Mouse (Mus musculus) left cerebral cortex, postnatal 10 days (tissue): ENCODE measurements around the gene Tulp3. TPM values are rescaled to one million over a fixed set of nuclear protein-coding genes. Genes with fewer than 3 reads are reported as not detected.
"Not testable (repeated sequence)": the region's sequence is repeated elsewhere in the genome, so short reads cannot be mapped to it uniquely, and the experiment has no call there.

Source experiments
- DNase-seq, 2 experiments: peaks; one replicate each; pipeline ENCODE4 v3.0.0; 2021 to 2022; ENCODE audit warnings: low spot score in 2 of 2, mixed read lengths in 1 of 2; ENCODE audit errors: extremely low spot score in 1 of 2
- intact Hi-C: fragments of 180-260 bp; cut with DNase I; formaldehyde crosslinking; loops from one replicate; pipeline ENCODE4 v1.15.1; 2025
- total RNA-seq, 2 experiments: library from RNA; stranded (reverse); gene quantifications; 2 replicates each; pipeline ENCODE4 v1.2.3; 2021

The Tulp3 gene
- total RNA-seq, 2 experiments from 2014 or later, result 16.9 to 17.6 TPM

- DNase-seq, result peak; percentile 64 to 91
- intact Hi-C loops, result no loop called here
Observed at GRCm38 (mm10) chr6:128362381-128363006, 6.8 kb upstream of the Tulp3 start, which contains the start of the genes Rhno1 and Foxm1. Rhno1 (minus strand) TSS chr6:128362911. Foxm1 (plus strand) TSS chr6:128362967.

GRCm38 (mm10) chr6:128361901-128362300 is 6.2 kb upstream of the Tulp3 start:
- intact Hi-C loops, result no loop called here
- no peak for DNase-seq

DNA sequence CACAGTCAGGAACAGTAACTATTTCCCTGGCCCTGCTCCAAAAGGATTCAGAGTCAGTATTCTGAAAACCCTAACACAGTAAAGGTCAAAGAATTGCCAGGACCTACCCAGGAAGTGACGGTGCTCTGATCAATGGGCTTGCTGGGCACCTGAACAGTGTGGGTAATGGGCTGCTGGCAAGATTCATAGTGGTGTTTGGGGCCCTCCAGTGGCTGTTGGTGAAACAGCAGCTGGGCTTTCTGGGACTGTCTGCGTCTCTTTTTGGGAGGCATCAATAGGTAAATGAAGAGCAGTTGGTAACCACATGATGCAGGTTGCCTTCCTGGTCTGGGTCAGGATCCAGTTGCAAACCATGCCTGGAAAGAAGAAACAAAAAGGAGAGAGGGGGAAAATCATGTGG is 3.3 kb upstream of the Tulp3 start:
- intact Hi-C loops, result loop anchor here (5.0 kb wide), 1 partner anchor 42 kb away; no protein-coding TSS in a partner anchor
- peak; percentile 60 to 61 for DNase-seq

DNA sequence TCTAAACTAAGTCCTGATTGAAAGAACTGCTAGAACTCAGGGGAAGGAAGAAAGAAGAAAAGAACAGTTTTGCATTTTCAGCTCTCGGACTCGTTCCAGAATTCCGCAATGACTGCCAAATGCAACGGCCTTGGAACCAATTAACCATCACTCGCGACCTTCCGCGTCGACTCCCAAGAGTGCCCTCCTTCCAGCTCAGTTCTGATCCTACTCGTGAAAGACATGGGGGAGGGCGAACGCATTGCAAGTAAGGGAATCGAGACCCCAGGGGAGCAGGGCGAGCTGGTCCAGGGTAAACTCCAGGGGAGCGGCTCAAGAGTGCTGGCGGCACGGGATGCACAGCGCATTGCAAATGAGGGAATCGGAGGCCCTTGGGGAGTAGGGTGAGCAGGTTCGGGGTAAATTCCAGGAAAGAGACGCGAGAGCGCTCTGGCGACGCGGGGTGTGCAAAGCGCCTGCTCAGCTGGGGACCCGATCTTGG is 410 bp downstream of the Tulp3 start:
- DNase-seq, result peak in 1 of 2 experiments; percentile 55
- intact Hi-C loops, result loop anchor here (5.0 kb wide), 1 partner anchor 38 kb away; no protein-coding TSS in a partner anchor

DNA sequence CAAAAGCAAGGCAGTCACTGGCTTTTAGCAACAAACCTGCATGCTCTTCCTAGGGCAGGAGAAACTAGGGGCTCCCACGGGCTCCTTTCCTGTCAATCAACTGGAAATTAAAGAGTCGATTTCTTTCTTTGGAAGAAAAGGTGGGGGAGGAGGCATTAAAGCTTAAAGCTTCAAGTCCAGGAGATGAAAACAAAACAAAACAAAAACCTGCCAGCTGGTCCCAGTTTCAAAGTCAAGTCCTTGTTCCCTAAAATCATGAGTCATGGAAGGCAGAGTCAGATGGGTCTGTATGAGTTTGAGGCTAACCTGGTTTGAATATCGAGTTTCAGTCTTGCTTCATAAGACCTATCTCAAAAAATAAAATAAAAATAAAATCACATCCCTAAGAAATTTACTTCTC is 1.5 kb downstream of the Tulp3 start:
- intact Hi-C loops, result no loop called here
- DNase-seq, result no peak

- DNase-seq, result peak; percentile 53 to 59
- intact Hi-C loops, result no loop called here
Observed at GRCm38 (mm10) chr6:128349711-128350110, 5.9 kb downstream of the Tulp3 start.

- intact Hi-C loops, result no loop called here
- DNase-seq, result no peak
Observed at GRCm38 (mm10) chr6:128346782-128347181, 8.9 kb downstream of the Tulp3 start.

DNA sequence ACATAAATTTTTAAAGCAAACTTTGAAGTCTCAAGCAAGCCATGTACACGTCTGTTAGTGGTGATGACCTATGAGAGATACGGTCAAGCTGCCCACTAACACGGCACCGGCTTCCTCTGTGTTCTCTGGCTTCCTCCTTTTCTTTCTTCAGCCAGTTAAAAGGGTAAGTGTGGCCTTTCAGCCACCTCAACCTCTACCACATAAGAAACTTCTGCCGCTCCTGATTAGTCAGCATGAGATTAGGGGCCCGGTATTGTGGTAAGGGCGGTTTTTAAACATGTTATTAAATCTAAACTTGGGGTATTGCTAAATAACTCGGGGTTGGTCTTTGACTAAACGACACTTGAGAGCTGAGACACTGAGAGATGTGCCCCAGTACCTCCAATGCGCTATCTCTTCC is 10.0 kb downstream of the Tulp3 start:
- no peak for DNase-seq
- intact Hi-C loops, result no loop called here

DNA sequence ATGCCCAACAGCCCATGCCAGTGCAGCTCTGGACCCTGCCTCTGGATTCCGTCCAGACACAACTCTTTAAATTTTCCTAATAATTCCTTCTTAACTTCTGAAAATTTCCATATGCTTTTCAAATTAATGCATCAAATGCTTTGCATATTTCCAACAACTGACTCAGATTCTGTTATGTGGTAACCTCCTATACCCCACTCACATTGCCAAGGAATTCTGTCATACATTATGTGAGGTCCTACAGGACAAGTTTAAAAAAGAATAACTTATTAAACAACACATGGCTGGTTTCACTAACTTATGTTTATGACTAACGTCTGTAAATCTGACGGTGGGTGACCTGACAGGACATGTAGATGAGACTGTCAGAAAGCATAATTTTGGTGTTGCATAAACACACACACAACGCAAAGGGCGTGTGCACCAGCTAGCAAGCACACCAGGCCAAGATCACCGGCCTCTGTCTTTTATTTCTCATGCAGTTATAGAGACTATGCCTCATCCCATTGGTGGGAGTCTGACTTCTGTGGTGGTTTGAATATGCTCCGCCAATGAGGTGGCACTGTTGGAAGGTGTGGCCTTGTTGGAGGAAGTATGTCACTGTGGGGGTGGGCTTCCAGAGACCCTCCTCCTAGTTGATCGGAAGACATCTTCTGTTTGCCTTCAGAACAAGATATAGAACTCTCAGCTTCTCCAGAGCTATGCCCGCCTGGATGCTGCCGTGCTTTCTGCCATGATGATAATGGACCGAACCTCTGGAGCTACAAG is 13.5 kb downstream of the Tulp3 start:
- no peak for DNase-seq
- intact Hi-C loops, result no loop called here

- intact Hi-C loops, result no loop called here
- DNase-seq, result no peak
Observed at GRCm38 (mm10) chr6:128338876-128339275, 16.8 kb downstream of the Tulp3 start.

- intact Hi-C loops, result no loop called here
Observed at GRCm38 (mm10) chr6:128337467-128337866, 18.2 kb downstream of the Tulp3 start.

DNA sequence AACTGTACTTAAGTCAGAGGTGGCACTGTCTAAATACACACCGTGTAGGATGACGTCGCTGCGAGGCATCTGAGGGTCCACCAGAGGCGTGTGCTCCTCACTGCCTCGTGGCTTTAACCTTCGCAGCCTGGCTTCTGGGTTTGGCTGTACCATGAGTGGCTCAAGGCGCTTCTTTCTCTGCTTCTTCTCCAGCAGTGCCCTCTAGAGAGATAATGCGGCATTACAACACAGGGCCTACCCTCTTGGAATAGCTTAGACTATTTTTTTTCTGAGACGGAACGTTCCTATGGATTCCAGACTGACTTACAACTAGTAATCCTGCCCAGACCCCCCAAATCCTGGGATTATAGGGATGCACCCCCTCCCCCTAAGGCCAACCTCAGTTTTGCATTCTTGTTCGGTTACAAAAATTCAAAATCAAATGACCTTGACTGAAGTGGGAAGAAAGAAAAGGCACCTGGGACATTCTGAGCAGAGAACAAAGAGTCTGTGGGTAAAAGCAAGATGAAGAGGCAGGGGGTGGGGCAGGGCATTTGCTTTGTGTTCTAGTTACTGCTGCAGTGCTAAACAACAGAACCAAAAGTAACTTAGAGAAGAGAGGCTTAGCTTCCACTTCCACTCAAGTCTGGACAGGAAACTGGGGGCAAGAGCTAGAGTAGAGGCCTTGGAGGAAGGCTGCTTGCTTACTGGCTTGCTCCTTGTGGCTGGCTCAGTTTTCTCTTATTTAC is 21.1 kb downstream of the Tulp3 start:
- peak; percentile 46 to 82 for DNase-seq
- intact Hi-C loops, result no loop called here

More at GRCm38 (mm10) chr6:128337467-128337866, 18.2 kb downstream of the Tulp3 start:
- DNase-seq, result no peak

DNA sequence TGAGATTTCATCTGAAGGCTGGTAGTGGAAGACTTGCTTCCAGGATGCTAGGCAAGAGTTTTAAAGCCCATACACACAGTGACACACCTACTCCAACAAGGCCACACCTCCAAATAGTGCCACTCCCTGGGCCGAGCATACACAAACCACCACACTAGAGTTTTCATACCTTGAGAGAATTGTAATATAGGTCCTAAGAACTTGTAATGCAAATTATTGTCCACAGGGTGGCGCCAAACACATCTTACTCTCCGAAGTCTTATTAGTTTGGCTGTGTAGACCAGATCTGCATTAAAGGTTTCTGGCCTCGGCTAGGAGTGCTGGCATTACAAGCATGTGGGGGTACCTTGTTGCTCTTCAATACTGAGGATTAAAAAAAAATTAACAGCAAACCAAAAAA is 37.3 kb downstream of the Tulp3 start:
- intact Hi-C loops, result loop anchor here (5.0 kb wide), 2 partner anchors 39 to 94 kb away; partner anchors contain the start of gene Tulp3
- DNase-seq, result peak; percentile 47 to 64

DNA sequence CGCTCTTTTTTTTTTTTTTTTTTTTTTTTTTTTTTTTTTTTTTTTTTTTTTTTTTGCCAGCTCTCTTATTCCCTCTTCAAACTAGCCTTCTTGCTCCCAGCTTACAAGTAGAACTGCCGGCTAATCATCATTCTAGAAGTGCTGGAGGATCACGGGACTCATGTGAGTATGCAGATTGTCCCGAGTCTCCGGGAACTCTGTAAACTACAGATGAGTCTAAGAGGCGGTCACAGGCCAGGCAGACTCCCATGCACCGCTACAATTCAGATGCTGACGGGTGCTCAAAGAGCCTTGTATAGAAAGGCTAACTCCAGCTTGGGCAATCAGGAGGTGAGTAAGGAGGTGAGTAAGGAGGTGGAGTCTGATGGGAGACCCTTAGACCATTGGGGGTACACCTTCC is 40.1 kb downstream of the Tulp3 start:
- DNase-seq, result no peak
- intact Hi-C loops, result loop anchor here (5.0 kb wide), 2 partner anchors 42 to 97 kb away; partner anchors contain the start of gene Tulp3

- no peak for DNase-seq
- intact Hi-C loops, result loop anchor here (5.0 kb wide), 2 partner anchors 43 to 98 kb away; partner anchors contain the start of gene Tulp3
Observed at GRCm38 (mm10) chr6:128314796-128315195, 40.9 kb downstream of the Tulp3 start.

DNA sequence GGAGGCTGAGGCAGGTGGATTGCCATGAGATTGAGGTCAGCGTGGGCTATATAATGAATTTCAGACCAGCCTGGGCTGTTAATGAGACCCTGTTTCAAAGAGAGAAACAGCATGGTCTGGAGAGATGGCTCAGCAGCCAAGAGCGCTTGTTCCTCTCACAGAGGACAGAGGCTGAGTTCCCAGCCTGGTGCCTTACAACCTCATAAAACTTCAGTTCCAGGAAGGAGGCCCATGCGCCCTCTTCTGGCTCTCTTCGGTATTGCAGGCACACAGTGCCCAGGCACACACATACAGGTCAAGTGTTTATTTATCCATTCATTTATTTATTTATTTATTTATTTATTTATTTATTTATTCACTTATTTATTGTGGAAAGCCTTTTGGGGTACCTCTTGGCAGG is 47.3 kb downstream of the Tulp3 start:
- DNase-seq, result peak in 1 of 2 experiments; percentile 55
- intact Hi-C loops, result no loop called here

DNA sequence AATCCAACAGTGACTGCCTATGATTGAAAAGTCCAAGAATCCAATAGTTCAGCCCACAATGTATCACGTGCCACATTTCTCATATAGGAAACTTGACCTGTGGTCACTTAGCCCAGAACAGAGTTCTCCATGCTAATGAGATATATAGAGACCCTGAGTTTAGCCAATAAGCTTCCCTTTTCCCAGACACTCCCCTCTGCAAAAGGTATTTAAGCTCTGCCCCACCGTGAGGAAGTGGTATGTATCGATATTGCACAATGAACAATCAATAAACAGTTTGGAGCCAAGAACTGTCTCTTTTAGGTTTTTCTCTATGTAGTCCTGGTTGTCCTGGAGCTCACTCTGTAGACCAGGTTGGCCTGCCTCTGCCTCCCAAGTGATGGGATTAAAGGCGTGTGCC is 50.9 kb downstream of the Tulp3 start:
- DNase-seq, result no peak
- intact Hi-C loops, result no loop called here

DNA sequence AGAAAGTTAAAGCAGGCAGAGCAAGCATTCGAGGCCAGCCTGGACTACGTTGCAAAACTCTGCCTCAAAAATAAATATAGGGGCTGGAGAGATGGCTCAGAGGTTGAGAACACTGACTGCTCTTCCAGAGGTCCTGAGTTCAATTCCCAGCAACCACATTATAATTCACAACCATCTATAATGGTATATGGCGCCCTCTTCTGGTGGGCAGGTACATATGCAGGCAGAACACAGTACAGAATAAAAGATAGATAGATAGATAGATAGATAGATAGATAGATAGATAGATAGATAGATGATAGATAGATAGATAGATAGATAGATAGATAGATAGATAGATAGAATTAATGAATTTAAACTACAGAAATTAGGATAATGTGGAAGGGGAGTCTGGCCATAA is 53.0 kb downstream of the Tulp3 start:
- intact Hi-C loops, DNase-seq: not testable (repeated sequence)

- intact Hi-C loops, result no loop called here
- DNase-seq, result no peak
Observed at GRCm38 (mm10) chr6:128301891-128302290, 53.8 kb downstream of the Tulp3 start.
